Mouse (Mus musculus) cerebellum, postnatal 25 days (tissue): Measurements from ENCODE around the gene Cux2.

Source experiments
- DNase-seq, 2 experiments: peaks; one replicate each; pipeline ENCODE4 v3.0.0; 2021; ENCODE audit warnings: mixed read lengths in 2 of 2

Cux2 gene

DNA sequence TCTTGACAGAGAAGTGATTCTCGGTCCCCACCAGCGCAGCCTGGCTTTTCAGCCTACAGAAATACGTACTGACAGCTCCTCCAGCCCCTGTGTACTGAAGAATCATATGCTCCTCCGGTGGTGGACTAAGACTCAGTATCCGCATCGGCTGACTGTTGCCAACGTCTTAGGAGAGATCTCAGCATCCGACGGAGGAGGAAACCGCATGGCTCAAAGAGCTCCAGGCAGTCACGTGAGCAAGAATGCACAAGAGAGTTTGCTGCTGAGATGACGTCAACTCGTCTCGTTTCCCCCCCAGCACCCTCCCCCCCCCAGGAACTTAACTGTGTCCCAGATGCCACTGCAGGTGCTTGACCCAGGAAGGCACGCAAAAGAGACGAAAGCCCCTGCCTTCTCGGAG, 34.8 kb downstream of the Cux2 start:
- DNase-seq: no peak

DNA sequence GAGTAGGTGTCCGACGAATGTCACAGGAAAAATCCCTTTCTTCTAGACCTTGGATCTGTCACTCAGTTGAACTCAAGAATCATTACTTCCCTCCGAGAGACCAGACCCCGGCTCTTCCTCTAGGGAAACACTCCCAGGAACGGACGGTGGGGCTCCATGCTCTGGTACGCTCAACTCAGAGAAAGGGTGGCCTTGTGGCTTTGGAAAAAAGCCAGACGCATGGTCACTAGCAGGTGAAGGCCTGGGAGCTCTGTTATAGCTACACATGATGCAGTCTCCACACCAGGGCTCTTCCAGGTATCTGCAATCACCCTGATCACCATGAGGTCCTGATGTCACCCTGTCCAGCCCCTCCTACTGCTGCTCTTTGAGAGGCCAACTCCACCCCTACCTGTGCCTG, 35.2 kb downstream of the Cux2 start:
- no peak for DNase-seq

GRCm38 (mm10) chr5:122011289-122011688, 38.6 kb downstream of the Cux2 start:
- no peak for DNase-seq

DNA sequence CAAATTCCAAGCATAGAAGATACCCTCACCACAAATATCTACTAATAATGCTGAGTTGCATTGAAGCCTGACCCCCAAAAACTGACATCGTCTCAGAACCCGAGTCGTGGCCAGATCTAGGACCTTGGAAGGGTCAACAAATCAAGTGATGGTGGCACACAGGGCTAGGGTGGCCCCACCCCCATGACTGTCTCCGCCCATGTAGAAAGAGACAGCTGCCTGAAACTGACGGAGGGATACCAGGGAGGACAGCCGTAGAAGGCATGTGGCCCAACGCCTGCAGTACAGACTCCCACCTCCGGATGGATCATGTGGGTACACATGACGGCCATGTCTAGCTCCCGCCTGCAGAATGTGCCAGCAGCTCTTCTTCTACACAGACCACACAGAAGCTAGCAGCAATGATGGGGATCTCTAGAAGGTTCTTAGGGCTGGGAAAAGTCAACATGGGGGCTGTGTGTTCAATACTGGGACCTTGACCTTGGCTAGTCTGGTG, 41.9 kb downstream of the Cux2 start:
- DNase-seq: no peak

GRCm38 (mm10) chr5:122003460-122003859, 46.4 kb downstream of the Cux2 start:
- no peak for DNase-seq

DNA sequence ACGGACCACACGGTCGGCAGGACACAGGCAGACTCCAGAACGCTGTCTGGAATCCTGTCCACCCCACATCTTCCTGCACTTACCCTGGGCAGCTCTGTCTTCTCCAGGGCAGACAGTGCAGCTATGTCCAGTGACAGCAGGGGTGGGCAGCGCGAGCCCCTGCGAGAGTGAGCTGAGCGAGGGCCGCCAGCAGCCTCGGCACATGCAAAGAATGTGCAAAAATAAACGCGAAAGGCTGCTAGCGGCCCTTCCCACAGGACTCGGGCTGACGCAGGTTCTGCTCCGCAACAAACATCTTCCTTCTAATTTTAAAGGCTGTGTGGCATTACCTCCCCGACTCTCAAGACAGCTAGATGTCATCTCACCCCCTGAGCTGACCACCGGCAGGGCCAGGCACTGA, 47.8 kb downstream of the Cux2 start:
- DNase-seq: no peak

- DNase-seq: no peak
Measured at GRCm38 (mm10) chr5:122001311-122001710, 48.6 kb downstream of the Cux2 start.

- peak; percentile 28 to 48 for DNase-seq
Measured at GRCm38 (mm10) chr5:122000381-122000780, 49.5 kb downstream of the Cux2 start.

DNA sequence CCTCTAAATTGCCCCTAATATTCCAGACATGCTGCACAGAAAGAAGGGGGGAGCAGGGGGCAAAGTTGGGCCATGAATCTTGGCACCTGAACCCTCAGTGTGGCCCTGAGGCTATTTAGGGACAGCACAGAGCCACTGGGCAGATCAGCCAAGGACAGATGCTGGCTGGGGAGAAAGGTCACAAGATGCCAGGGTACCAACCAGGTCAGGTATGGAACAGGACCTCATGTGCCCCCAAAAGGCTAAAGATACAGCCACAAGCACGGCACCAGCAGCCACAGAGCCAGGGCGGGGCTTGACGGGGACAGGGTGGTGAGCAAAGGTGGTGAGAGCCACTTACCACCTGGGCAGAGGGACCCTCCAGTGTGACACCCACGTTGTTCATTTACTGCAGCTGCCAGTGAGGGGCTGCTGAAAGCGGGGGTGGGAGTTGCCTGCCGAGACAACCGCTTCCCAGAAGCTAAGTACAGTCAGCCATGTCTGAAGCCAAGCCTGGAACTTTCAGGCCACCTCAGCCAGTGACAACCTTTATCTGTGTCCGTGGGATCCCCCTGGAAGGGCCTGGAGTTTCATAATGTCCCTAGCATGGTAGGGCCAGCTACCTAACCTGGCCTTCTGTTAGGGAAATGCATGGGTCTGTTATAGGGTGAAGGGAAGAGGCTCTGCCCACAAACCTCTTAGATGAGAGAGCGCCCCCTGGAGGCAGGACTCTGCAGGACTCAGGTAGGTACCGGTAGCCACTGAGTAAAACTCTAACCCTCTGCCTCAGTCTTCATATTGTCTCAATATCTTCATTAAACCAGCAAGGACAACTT, 50.7 kb downstream of the Cux2 start:
- peak; percentile 66 to 84 for DNase-seq

DNA sequence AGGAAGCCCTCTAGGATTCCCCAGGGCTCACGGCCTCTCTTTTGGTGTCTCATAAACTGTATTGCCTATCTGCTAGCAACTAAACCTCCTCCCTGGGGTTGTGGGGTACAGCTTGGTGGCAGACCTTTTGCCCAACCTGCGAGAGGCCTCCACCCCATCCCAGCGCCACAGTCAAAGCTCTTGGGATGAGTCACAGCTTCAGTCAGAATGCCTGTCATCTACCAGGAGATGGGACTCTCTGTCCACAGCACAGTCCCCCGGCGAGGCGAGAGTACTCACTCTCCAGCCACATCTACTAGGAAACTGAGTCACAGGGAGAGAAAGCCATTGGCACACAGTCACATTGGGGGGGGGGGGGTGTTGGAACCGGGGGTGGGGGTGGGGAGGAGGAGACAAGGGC, 51.6 kb downstream of the Cux2 start:
- no peak for DNase-seq

DNA sequence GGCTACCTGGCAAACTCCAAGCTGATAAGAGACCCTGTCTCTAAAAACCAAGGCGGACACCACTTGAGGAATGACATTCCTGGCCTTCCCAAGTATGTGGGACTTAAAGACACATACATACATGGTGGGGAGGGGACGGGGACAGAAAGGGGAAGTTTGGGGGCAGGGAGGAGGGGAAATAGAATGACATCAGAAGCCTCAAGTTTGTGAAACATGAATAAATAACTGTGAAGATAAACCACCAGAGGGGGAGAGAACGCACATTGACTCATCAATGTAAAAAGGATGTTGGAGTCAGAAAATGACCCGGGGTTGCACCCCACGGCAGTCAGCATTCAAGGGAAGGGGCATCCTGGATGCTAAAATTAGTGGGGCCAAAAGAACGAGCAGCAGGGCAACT, 53.2 kb downstream of the Cux2 start:
- no peak for DNase-seq

DNA sequence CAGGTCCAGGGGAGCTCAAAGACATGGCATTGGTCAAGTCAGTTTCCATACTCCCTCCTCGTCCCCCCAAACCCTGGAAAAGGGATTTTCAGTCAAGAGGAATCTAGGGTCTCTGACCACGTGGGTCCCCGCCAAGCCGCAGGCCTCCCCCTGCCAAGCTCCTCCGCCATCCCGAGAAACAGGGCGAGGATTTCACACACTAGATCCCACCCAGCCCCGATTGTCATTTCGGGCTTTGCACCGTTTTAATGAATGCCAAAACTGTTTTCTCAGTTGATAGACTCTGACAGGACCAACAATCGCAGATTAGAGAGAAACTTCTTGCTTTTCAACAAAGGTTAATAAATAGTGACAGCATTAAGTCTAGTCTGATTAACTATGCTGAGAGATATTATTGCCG, 55.1 kb downstream of the Cux2 start:
- no peak for DNase-seq

DNA sequence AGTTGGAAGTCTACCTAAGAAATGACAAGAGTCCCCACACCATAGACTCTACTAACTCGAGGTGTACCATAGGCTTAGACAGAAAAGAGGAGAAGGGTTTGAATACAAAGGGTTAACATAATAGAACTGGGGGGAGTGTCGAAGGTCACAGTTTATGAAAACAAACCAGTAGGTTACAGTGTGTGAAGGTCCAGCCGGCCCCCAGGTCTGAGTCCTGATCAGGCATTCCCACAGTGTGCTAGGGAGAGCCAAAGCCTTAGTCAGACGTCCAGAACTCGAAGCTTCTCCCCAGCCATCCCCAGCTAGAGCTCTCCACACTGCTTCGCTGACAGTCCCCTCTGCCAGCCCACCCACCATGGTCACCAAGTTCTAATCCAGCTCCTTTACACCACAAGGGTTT, 58.0 kb downstream of the Cux2 start:
- DNase-seq: no peak

- no peak for DNase-seq
Measured at GRCm38 (mm10) chr5:121985855-121986254, 64.0 kb downstream of the Cux2 start.

DNA sequence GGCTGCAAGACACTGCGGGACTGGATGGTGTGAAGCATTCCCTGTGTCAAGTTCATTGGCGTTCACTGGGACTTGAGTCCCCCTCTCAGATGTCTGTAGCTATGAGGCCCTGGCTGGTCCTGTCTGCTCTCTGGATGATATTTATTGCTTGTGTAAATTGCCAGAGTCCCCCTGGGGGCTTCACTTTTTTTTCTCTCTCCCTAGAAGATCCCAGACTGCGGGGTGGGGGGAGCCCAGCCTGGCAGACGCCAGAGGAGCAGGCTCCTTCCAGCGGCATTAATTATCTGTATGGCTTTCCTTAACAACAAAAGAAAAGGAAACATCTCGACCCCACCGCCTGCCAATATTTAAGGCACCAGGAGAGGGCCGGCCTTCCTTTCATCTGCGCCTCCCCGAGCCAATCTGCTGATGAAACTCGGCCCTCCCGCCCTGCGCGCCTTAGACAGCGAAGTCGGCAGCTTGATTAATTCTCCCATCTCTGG, 68.2 kb downstream of the Cux2 start:
- DNase-seq: no peak

DNA sequence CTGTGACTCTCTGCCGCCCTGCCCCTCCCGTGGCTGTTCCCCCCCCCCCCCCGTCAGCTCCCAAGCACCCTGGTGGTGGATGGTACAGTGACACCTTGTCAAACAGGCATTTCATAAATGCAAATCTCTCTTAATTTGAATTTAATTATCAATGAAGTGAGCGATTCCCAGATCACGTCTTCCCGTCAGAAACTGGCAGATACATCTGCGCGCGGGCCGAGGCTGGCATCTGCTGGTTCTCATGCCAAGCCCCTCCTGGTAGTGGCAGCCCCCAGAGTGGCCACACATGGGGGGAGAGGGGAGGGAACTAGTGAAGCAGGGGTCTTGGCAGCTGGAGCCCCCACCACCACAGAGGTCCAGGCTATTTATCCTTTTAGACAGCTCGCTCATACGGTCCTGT, 73.6 kb downstream of the Cux2 start:
- no peak for DNase-seq

DNA sequence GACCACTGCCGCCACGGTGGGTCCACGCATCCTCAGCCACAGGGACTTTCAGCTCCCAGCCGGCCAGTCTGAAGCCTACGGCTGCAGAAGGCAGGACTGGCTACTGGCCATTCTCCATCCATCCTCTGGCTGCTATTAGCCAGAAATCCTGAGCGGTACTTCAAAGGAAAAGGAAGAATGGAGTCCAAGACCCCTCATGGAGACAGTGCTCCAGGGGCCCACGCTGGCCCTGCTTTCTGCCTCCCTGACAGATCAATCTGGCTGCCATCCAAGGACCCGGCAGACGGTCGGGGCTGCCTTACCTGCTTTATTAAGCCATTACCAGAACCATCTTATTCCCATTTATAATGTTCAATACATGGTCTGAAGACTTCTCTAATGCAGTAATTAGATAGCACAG, 76.4 kb downstream of the Cux2 start:
- DNase-seq: peak in 1 of 2 experiments; percentile 39

GRCm38 (mm10) chr5:121972680-121973192, 77.2 kb downstream of the Cux2 start:
- peak; percentile 21 to 45 for DNase-seq

DNA sequence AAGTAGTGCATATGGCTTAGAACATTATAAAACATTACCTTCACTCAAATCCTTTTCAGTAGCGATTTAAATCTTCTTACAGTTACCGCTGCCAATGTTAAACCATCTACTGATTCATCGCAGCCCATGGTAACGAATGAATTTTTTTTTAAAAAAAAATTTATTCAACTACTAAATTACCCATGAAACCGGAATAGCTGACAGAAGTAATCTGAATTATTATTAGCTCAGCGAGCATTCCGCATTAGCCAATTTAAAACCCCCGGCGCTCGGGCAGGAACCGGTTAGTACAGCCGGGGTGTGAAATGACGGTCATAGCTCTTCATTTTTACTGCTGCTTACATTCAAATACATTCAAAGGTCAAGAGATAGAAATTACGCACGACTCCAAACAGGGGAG, 80.9 kb downstream of the Cux2 start:
- DNase-seq: no peak

DNA sequence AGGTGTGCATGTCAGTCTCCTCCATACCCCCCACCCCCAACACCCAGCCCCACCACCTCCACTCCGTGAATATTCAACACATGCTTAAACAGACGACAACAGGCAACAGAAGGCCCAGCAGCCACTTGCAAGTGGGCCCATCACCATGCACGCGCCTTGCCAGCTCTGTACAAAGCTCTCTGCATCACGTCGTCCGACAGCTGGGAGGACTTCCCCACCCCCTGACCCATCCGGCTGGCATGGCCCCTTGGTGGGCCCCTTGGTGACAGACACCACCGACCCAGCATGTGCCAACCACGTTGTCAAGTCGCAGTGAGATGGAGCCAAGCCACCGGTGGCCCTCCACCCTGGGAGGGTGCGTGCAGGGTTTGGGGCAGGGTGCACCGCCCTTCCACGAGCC, 81.5 kb downstream of the Cux2 start:
- DNase-seq: no peak

GRCm38 (mm10) chr5:121967520-121967919, 82.4 kb downstream of the Cux2 start:
- DNase-seq: no peak

GRCm38 (mm10) chr5:121966940-121967339, 83.0 kb downstream of the Cux2 start:
- DNase-seq: no peak

- no peak for DNase-seq
Measured at GRCm38 (mm10) chr5:121962974-121963373, 86.9 kb downstream of the Cux2 start.

- no peak for DNase-seq
Measured at GRCm38 (mm10) chr5:121962359-121962758, 87.5 kb downstream of the Cux2 start.

DNA sequence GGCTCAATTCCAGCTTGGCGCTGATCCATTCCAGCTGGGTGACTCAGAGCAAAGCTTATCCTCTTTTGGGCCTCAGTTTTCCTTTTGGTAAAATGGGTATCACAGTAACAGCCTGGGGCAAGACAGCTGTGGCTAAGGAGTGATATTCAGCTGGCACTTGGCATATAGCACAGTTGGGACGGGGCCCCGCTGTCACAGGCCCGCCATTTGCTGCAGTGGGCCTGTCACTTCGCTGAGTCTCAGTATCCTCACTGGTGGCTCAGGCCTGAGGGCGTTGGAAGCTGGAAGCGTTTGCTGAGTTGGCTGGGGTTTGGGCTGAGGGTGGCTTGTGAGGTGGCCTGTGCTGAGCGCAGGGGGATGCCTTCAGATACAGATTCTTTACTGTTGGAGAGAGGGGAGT, 88.6 kb downstream of the Cux2 start:
- DNase-seq: no peak
